Mouse (Mus musculus) frontal cortex, postnatal 10 days (tissue): Measurements from ENCODE around the gene Fam71a.

ENCODE experiments used
- DNase-seq, 2 experiments: peaks; one replicate each; pipeline ENCODE4 v3.0.0; 2022; ENCODE audit warnings: low spot score in 2 of 2, mixed read lengths in 1 of 2

Fam71a gene

DNA sequence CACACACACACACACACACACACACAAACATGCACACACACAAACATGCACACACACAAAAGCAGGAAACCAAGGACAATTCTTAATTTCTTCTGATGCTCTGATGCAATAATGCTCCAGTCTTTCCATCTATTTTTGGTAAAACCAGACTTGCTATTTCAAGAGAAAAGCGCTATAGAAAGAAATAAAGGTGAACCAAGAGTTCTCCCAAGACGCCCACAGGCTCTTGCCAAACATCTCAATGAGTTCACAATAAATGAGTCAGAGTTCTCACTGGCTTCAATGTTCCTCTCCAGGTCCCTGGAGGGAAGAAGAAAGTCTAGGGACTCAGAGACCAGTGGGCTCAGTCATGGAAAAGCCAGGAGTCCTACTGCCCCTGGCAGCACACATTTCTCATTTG lies 40.9 kb downstream of the Fam71a start:
- no peak for DNase-seq

GRCm38 (mm10) chr1:191122744-191123143 lies 41.9 kb downstream of the Fam71a start:
- DNase-seq = no peak

DNA sequence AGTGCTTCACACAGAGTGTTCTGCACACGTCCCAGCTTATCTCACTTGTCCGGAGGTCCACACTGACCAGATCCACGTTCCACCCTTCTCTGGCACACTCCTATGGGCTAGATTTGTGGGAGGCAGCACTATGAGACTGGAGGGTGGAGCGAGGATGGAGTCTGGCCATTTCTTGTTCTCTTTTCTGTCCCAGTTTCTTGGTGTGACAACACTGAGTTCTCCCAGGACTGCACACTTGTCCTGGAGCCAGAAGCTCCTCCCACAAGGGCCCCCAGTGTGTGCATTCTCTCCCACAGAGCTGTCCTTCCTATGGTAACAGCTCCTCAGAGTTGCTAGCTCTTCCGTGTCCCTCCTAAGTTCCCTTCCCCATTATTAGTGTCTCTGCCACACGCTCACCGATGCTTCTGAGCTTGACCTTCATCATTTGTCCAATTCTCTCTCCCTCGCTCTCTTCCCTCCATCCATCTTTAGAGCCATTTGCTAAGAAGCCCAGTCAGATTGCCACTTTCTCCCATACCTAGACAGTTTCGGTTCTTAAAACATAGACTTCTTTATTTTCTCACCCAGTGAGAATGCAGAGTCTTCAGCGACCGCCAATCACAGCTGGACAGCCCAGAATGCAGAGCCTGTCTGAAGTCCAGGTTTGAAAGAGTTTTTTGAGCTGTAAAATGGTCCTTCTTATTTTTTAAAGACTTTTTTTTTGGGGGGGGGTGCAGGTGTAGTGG lies 48.9 kb downstream of the Fam71a start:
- no peak for DNase-seq

DNA sequence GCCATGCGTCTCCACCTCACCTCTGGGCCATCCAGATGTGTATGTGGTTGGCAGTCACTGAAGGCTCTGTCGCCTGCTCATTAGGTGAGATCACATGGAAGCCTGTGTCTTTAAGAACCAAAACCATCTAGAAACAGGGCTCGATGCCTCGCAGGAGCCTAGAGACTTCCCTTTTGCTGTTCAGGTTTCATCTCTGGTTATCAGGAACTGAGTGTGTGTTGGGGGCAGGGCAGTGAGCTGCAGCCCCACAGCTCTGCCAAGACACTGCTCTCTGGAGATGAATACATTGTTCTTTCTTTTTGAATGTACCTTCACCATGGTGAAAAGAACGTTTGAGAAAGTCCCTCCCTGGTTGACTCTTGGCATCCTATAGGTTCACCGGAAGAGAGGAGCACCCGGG lies 49.7 kb downstream of the Fam71a start:
- DNase-seq = no peak
